Comparison of ENCODE assay signal across 8 mouse cellular contexts in the genomic region with DNA sequence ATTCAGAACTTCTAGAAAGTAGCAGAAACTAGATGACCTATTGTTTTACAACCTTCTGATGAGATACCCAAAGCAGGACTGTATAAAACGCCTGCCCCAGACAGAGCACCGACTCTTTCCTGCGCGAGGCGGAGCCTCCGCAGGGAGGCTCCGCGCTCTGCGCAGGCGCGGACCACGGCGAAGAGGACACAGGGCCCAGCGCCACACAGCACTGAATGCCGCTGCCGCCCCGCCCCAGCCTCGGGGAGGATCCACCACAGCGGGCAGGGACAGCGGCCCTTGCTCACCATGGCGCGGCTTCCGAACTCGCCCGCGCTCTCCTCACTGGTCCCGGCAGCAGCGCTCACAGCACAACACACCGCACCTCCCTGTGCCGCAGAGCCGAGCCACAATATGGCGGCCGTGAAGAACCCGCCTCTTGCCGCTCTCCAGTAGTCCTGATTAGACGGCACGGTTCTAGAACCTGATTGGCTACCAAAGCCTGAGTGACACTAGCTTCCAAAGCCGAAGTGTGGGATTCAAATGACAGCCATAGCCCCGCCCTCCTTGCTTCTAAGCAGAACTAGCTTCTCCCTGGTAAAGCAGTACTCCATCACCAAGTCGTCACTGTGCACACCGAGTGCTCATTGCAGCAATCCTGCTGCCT. TPM values are rescaled to one million over a fixed set of nuclear protein-coding genes. Genes with fewer than 3 reads are reported as not detected.
DNase-seq lines count a peak whose midpoint lies in the region; ATAC-seq lines count a peak whose summit lies in the region.

A gene (minus strand): TSS at position 384 of the 646 bp plus-strand sequence.

- H3K36me3 ChIP-seq in heart, embryonic 10.5 days = peaks cover 12% of the 10 kb centered on the region
- H3K36me3 ChIP-seq in kidney, embryonic 15.5 days = peaks cover 10% of the 10 kb centered on the region; the same call in 1 of the 2 replicates

- no peaks in the 10 kb centered on the region for H3K27me3 ChIP-seq in heart, embryonic 10.5 days (ENCODE audit: insufficient read depth, poor library complexity, severe bottlenecking)
- no peaks in the 10 kb centered on the region for H3K27me3 ChIP-seq in kidney, embryonic 15.5 days

- under 1% methylated on average over 41 of the region's 41 CpGs for WGBS in heart, embryonic 10.5 days
- under 1% methylated on average over 41 of the region's 41 CpGs for WGBS in kidney, embryonic 15.5 days

- peak; percentile 83 to 87 for DNase-seq in B cell, adult 2 months
- peak; percentile 100 for DNase-seq in brain, adult 2 months (ENCODE audit: low read depth, low spot score)
- DNase-seq in heart, embryonic 10.5 days (ENCODE audit: low spot score) = peak; percentile 98
- peak; percentile 94 for DNase-seq in liver
- DNase-seq in spleen, postnatal 4 days (ENCODE audit: low spot score in 2 of 2) = peak; percentile 86 to 92

- H3K4me2 ChIP-seq in kidney, embryonic 15.5 days = peak within 1 kb of the TSS; percentile 65

- no peaks in the 10 kb centered on the region for H3K9me3 ChIP-seq in heart, embryonic 10.5 days
- H3K9me3 ChIP-seq in kidney, embryonic 15.5 days (replicated peaks) = no peaks in the 10 kb centered on the region

- H3K4me3 ChIP-seq in heart, embryonic 10.5 days = peak within 1 kb of the TSS; percentile 78
- peak within 1 kb of the TSS; percentile 90 for H3K4me3 ChIP-seq in kidney, embryonic 15.5 days (replicated peaks)

- peak; percentile 99 for ATAC-seq in erythroblast, adult 5-6 weeks (replicated peaks; ENCODE audit: low FRiP score, poor library complexity, severe bottlenecking)
- ATAC-seq in kidney, embryonic 15.5 days (replicated peaks; ENCODE audit: low FRiP score) = peak; percentile 100
- peak; percentile 99 for ATAC-seq in monocyte, adult 5-6 weeks (replicated peaks; ENCODE audit: insufficient number of reproducible peaks, low FRiP score, low TSS enrichment, poor library complexity, severe bottlenecking)

- peak within 1 kb of the TSS; percentile 97 for H3K27ac ChIP-seq in heart, embryonic 10.5 days
- peak within 1 kb of the TSS; percentile 100 for H3K27ac ChIP-seq in kidney, embryonic 15.5 days

- peak within 1 kb of the TSS; percentile 97 for H3K9ac ChIP-seq in kidney, embryonic 15.5 days

- peaks cover 22% of the 10 kb centered on the region for H3K4me1 ChIP-seq in heart, embryonic 10.5 days
- peaks cover 21% of the 10 kb centered on the region for H3K4me1 ChIP-seq in kidney, embryonic 15.5 days

RNA-seq across cellular contexts. Expression of the gene that starts here (rescaled TPM):
- not detected in 2 replicates for total RNA-seq in erythroblast, adult 5-6 weeks (2015; ENCODE audit: low replicate concordance)
- 2.9 TPM in 1 of 2 replicates, not detected in the other for total RNA-seq in erythroblast, adult 5-6 weeks (2017; ENCODE audit: low replicate concordance)
- 0.44 and 0.65 TPM in 2 replicates for polyA plus RNA-seq in heart, embryonic 10.5 days (2016; fragmentation: Nextera tagmentation; extraction: Ambion mirVana)
- 1.8 TPM in 1 of 2 replicates, not detected in the other for polyA plus RNA-seq in kidney, embryonic 15.5 days (2015; fragmentation: Nextera tagmentation; extraction: Ambion mirVana)
- total RNA-seq in monocyte, adult 5-6 weeks (2017) = not detected in 3 replicates

Comparison
In these comparisons a context has a peak if more than half of its experiments do, and no peak if none do; other contexts are left out.
1. Peak in every context shown above with its lines: DNase-seq, ATAC-seq, H3K4me3 ChIP-seq and H3K27ac ChIP-seq.
2. Peak in DNase-seq, H3K4me3 ChIP-seq and H3K27ac ChIP-seq in heart, embryonic 10.5 days; RNA of the gene not detected or under 1 TPM.
3. Peak in ATAC-seq in monocyte, adult 5-6 weeks; RNA of the gene not detected or under 1 TPM.